Mouse (Mus musculus) testis, adult 2 months (tissue): ENCODE data around the gene Elmo1.

Experiments
- CTCF ChIP-seq: fragments of 200-500 bp; IDR thresholded peaks from 2 replicates; pipeline ENCODE4 v1.5.1; 2012; ENCODE audit warnings: low read depth, mild to moderate bottlenecking, inconsistent platforms, low read length, moderate library complexity; ENCODE audit not compliant: control insufficient read depth, insufficient read depth, insufficient replicate concordance
- POLR2A ChIP-seq: fragments of 200-500 bp; IDR thresholded peaks from 2 replicates; pipeline ENCODE4 v1.6.1; 2012; ENCODE audit warnings: low read depth, mild to moderate bottlenecking, inconsistent platforms, low read length, moderate library complexity; ENCODE audit not compliant: control insufficient read depth

GRCm38 (mm10) chr13:20128097-20128496 is 37.7 kb downstream of the Elmo1 start:
- TF ChIP-seq CTCF (no peak), POLR2A (no peak)
